Mouse (Mus musculus): ENCODE measurements around the gene I830077J02Rik. TPM values are rescaled to one million over a fixed set of nuclear protein-coding genes. Genes with fewer than 3 reads are reported as not detected.

The I830077J02Rik gene
- polyA plus RNA-seq, 1 experiment, result 16.9 TPM

GRCm38 (mm10) chr3:105883111-105883510 is 49.4 kb downstream of the I830077J02Rik start:
- Histone ChIP-seq H3K4me3 (ENCODE audit: insufficient read depth, low read length) (no peak overlapping the region), H3K4me1 (ENCODE audit: control insufficient read depth, insufficient read depth, low read length) (peaks cover 21% of the 10 kb centered on the region), H3K27ac (ENCODE audit: insufficient read depth, low read depth, low read length) (no peak overlapping the region)
- no peak for TF ChIP-seq CTCF (IDR thresholded peaks at IDR 0.05; ENCODE audit: low read depth, low read length)
- TF ChIP-seq POLR2A (IDR thresholded peaks at IDR 0.05; ENCODE audit: borderline replicate concordance, low read depth, low read length), result no peak

DNA sequence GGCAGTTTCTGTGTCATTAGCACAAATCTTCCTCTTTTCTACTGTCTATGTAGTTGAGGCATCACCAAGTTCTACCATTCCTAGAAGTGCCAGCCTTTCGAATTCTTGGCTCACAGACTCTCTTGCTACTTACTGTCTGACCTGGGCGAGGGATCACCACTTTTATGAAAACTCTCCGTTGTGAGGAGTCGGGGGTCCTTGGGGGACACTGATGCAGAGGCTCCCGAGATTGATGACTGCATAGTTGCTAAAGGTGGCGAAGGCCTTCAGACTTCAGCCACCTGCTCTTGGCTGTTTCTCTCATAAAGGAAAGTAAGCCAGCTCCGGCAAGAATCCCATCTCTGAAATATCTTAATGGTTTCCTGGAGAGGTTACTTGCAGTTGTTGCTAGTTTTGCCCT is 50.4 kb downstream of the I830077J02Rik start:
- Histone ChIP-seq H3K27ac (ENCODE audit: insufficient read depth, low read depth, low read length) (no peak overlapping the region), H3K4me1 (ENCODE audit: control insufficient read depth, insufficient read depth, low read length) (peaks cover 29% of the 10 kb centered on the region), H3K4me3 (ENCODE audit: insufficient read depth, low read length) (no peak overlapping the region)
- TF ChIP-seq CTCF (IDR thresholded peaks at IDR 0.05; ENCODE audit: low read depth, low read length) (no peak), POLR2A (IDR thresholded peaks at IDR 0.05; ENCODE audit: borderline replicate concordance, low read depth, low read length) (no peak)

GRCm38 (mm10) chr3:105880419-105880818 is 52.0 kb downstream of the I830077J02Rik start:
- peaks cover 39% of the 10 kb centered on the region for H3K4me1 ChIP-seq (ENCODE audit: control insufficient read depth, insufficient read depth, low read length)
- no peak overlapping the region for H3K27ac ChIP-seq (ENCODE audit: insufficient read depth, low read depth, low read length)
- TF ChIP-seq CTCF (IDR thresholded peaks at IDR 0.05; ENCODE audit: low read depth, low read length) (no peak), POLR2A (IDR thresholded peaks at IDR 0.05; ENCODE audit: borderline replicate concordance, low read depth, low read length) (no peak)
- H3K4me3 ChIP-seq (ENCODE audit: insufficient read depth, low read length), result no peak overlapping the region

DNA sequence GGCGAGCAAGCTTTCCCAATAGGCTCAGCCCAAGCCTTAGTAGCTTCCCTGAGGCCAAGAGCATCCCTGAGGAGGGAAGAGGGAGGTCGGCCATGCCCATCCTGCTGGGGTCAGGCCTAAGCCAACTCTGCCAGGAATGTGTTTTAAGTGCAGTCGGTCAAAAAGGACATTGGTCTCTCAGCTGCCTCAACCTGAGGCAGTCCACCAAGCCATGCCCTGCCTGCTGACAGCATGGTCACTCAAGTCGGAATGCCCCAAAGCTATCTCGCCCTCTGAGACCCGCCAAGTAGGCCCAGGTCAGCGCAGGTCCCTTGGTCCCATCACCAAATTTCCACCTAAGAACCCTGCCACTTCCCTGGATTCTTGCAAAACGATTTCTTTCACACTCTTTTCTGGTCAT is 53.7 kb downstream of the I830077J02Rik start:
- no peak overlapping the region for H3K4me3 ChIP-seq (ENCODE audit: insufficient read depth, low read length)
- H3K27ac ChIP-seq (ENCODE audit: insufficient read depth, low read depth, low read length), result no peak overlapping the region
- no peak for TF ChIP-seq POLR2A (IDR thresholded peaks at IDR 0.05; ENCODE audit: borderline replicate concordance, low read depth, low read length)
- TF ChIP-seq CTCF (IDR thresholded peaks at IDR 0.05; ENCODE audit: low read depth, low read length), result no peak
- H3K4me1 ChIP-seq (ENCODE audit: control insufficient read depth, insufficient read depth, low read length), result peaks cover 40% of the 10 kb centered on the region

DNA sequence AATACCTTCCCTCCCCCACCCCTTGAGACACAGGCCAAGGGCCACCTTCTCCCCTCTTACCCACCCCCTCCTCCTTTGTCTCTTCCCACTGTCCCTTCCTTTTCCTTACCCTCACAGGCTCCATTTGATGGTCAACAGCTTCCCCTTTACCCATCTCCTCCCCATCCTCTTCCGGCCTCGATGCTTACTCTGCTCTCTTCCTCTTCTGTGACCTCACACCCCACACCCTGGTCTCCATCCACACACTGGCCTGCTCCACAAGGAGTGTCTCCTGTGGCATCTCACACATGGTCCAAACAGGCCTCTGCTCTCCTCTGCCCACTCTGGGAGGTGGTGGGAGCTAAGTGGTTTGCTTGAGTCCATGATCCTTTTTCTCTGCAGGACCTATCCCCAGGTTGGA is 54.5 kb downstream of the I830077J02Rik start:
- Histone ChIP-seq H3K4me3 (ENCODE audit: insufficient read depth, low read length) (no peak overlapping the region), H3K4me1 (ENCODE audit: control insufficient read depth, insufficient read depth, low read length) (peaks cover 40% of the 10 kb centered on the region), H3K27ac (ENCODE audit: insufficient read depth, low read depth, low read length) (peak overlapping the region; percentile 91)
- TF ChIP-seq CTCF (IDR thresholded peaks at IDR 0.05; ENCODE audit: low read depth, low read length) (no peak), POLR2A (IDR thresholded peaks at IDR 0.05; ENCODE audit: borderline replicate concordance, low read depth, low read length) (no peak)

- Histone ChIP-seq H3K4me1 (ENCODE audit: control insufficient read depth, insufficient read depth, low read length) (peaks cover 45% of the 10 kb centered on the region), H3K27ac (ENCODE audit: insufficient read depth, low read depth, low read length) (peak overlapping the region; percentile 91), H3K4me3 (ENCODE audit: insufficient read depth, low read length) (no peak overlapping the region)
- no peak for TF ChIP-seq POLR2A (IDR thresholded peaks at IDR 0.05; ENCODE audit: borderline replicate concordance, low read depth, low read length)
Measured at GRCm38 (mm10) chr3:105877252-105877803, 55.1 kb downstream of the I830077J02Rik start.

DNA sequence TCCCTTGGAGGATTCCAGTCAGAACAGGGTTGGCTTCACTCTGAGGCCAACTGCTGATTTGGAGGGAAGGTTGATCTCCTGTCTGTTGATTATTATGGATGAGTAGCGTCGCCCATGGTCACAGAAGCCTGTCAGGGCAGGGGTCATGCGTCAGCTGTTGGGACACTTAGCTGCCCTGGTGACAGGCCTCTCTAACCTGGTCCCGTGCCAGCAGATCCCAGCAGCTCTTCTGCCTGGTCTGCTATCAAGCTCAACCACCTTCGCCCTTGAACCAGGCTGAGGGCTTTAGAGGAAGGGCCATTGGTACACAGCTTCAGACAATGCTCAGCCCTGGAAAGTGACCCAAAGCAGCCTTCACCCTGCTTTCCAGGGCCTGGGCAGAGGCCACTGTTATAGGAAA is 56.4 kb downstream of the I830077J02Rik start:
- H3K27ac ChIP-seq (ENCODE audit: insufficient read depth, low read depth, low read length), result no peak overlapping the region
- peaks cover 49% of the 10 kb centered on the region for H3K4me1 ChIP-seq (ENCODE audit: control insufficient read depth, insufficient read depth, low read length)
- no peak overlapping the region for H3K4me3 ChIP-seq (ENCODE audit: insufficient read depth, low read length)
- no peak for TF ChIP-seq POLR2A (IDR thresholded peaks at IDR 0.05; ENCODE audit: borderline replicate concordance, low read depth, low read length)

Other genes with a start within 250 kb of the I830077J02Rik start
- 13.6 and 14.6 TPM in 2 replicates for gene Ddx20, start 245.1 kb downstream of the I830077J02Rik start, polyA plus RNA-seq (2012; ENCODE audit: insufficient read depth, insufficient read length, missing spikeins)
- 0.47 and 0.95 TPM in 2 replicates for gene Inka2, start 228.1 kb downstream of the I830077J02Rik start, polyA plus RNA-seq (2012; ENCODE audit: insufficient read depth, insufficient read length, missing spikeins)
- gene Rap1a, start 131.3 kb downstream of the I830077J02Rik start, polyA plus RNA-seq (2012; ENCODE audit: insufficient read depth, insufficient read length, missing spikeins), result 257 and 269 TPM in 2 replicates
- 2.6 and 2.7 TPM in 2 replicates for gene Adora3, start 61.8 kb downstream of the I830077J02Rik start, polyA plus RNA-seq (2012; ENCODE audit: insufficient read depth, insufficient read length, missing spikeins)
- gene Tmigd3, start 61.8 kb downstream of the I830077J02Rik start, polyA plus RNA-seq (2012; ENCODE audit: insufficient read depth, insufficient read length, missing spikeins), result 1.1 TPM in 1 of 2 replicates, not detected in the other
- 11.7 and 16.3 TPM in 2 replicates for gene Wdr77, start 26.7 kb upstream of the I830077J02Rik start, polyA plus RNA-seq (2012; ENCODE audit: insufficient read depth, insufficient read length, missing spikeins)
- gene Atp5f1, start 27.4 kb upstream of the I830077J02Rik start, polyA plus RNA-seq (2012; ENCODE audit: insufficient read depth, insufficient read length, missing spikeins), result 323 and 358 TPM in 2 replicates
- 1.8 TPM in 2 replicates for gene Ovgp1, start 41.0 kb upstream of the I830077J02Rik start, polyA plus RNA-seq (2012; ENCODE audit: insufficient read depth, insufficient read length, missing spikeins)
- not detected in 2 replicates for gene Pifo, start 82.0 kb upstream of the I830077J02Rik start, polyA plus RNA-seq (2012; ENCODE audit: insufficient read depth, insufficient read length, missing spikeins)
- gene Chil5, start 100.2 kb upstream of the I830077J02Rik start, polyA plus RNA-seq (2012; ENCODE audit: insufficient read depth, insufficient read length, missing spikeins), result not detected in 2 replicates
- gene Chia1, start 180.6 kb upstream of the I830077J02Rik start, polyA plus RNA-seq (2012; ENCODE audit: insufficient read depth, insufficient read length, missing spikeins), result not detected in 2 replicates
- 2.8 and 2.9 TPM in 2 replicates for gene Chil3, start 234.9 kb upstream of the I830077J02Rik start, polyA plus RNA-seq (2012; ENCODE audit: insufficient read depth, insufficient read length, missing spikeins)

Measured in bone marrow macrophage, adult 2 months (primary cell).